Mouse (Mus musculus): ENCODE measurements around the gene Ctnna2. TPM values are rescaled to one million over a fixed set of nuclear protein-coding genes. Genes with fewer than 3 reads are reported as not detected.

Gene Ctnna2
- total and polyA plus RNA-seq, 3 experiments, result 0.11 TPM; not detected in 2

DNA sequence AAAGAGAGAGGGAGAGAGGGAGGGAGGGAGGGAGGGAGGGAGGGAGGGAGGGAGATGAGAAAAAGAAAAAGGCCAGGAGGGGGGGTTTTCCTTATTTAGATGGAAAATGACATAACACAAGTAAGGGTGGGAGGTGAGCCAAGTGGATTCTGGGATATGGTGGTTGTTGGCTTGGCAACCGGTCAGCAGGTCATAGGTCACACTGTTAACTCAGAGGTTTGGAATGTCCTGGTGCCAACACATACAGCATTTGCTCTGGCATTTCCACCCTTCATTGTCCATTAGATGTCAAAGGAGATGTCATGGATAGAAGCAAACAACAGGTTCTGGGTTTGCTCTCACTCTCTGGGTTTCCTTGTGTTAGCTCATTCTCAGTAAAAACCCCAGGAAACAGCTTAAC lies 17.5 kb downstream of the Ctnna2 start:
- no peaks in the 10 kb centered on the region for H3K36me3 ChIP-seq (replicated peaks)
- ATAC-seq (ENCODE audit: extremely low read depth, insufficient number of reproducible peaks, low FRiP score, poor library complexity, severe bottlenecking) (no peak), DNase-seq (ENCODE audit: low spot score) (no peak)
- peaks cover 3% of the 10 kb centered on the region; the same call in 1 of the 2 replicates for H3K9me3 ChIP-seq (replicated peaks)
- no peaks in the 10 kb centered on the region for H3K4me1 ChIP-seq (ENCODE audit: insufficient read depth, low read depth, low read length)
- no peaks in the 10 kb centered on the region for H3K27me3 ChIP-seq (ENCODE audit: insufficient read depth, low read length)
- no peak overlapping the region for H3K4me3 ChIP-seq (ENCODE audit: low read depth, low read length)
- TF ChIP-seq GATA1 (IDR thresholded peaks at IDR 0.05; ENCODE audit: borderline replicate concordance, low read length), result no peak
- no peak for TF ChIP-seq GATA2 (IDR thresholded peaks at IDR 0.05; ENCODE audit: borderline replicate concordance, low read depth, low read length)

DNA sequence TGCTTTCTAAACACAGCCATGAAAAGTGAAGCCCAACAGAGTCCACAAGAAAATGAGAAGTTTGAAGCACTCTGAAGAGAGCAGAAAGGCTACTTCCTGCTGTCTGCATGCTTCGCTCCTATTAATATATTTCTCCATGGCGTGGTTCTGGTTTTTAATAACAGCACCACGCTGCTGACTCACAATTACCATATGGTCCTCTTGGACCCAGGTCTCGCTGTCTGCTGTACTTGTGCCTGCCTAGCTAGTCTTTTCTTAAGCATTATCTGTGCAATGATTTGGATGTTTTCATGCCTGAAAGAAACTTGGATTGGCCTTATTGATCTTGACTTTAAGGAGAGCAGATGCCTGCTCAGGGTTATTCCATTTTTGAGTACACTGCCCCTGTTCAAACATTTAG lies 28.2 kb downstream of the Ctnna2 start:
- H3K36me3 ChIP-seq (replicated peaks), result no peaks in the 10 kb centered on the region
- DNase-seq (ENCODE audit: low spot score) (no peak), ATAC-seq (ENCODE audit: extremely low read depth, insufficient number of reproducible peaks, low FRiP score, poor library complexity, severe bottlenecking) (no peak)
- H3K9me3 ChIP-seq (replicated peaks), result peaks cover 5% of the 10 kb centered on the region; the same call in 1 of the 2 replicates
- no peak overlapping the region for H3K4me3 ChIP-seq (ENCODE audit: low read depth, low read length)
- H3K27me3 ChIP-seq (ENCODE audit: insufficient read depth, low read length), result no peaks in the 10 kb centered on the region
- no peaks in the 10 kb centered on the region for H3K4me1 ChIP-seq (ENCODE audit: insufficient read depth, low read depth, low read length)
- TF ChIP-seq POLR2AphosphoS5 (IDR thresholded peaks at IDR 0.05; ENCODE audit: insufficient replicate concordance, low read depth, low read length) (no peak), GATA2 (IDR thresholded peaks at IDR 0.05; ENCODE audit: borderline replicate concordance, low read depth, low read length) (no peak), CTCF (IDR thresholded peaks at IDR 0.05; ENCODE audit: low read depth, low read length) (no peak), TAL1 (conservative IDR thresholded peaks at IDR 0.05; ENCODE audit: low read depth, low read length) (no peak), GATA1 (IDR thresholded peaks at IDR 0.05; ENCODE audit: borderline replicate concordance, low read length) (no peak)

DNA sequence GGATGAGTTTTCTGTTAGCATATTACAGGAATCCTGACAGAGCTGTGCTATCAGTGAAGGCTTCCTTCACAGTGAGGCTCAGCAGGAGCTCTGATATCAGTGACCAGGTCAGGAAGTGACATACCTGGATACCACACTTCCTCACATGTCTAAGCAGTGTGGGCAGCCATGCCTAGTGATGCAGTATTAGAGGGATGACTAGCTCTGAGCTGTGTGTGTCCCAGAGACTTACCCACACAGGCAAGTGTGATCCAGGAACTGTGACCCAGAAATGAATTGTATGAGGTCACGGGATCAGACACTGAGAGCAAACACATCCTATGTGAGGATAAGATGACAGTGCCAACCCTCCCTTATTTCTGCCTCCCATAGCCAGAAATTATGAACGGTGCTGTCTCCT lies 28.8 kb downstream of the Ctnna2 start:
- TF ChIP-seq POLR2AphosphoS5 (IDR thresholded peaks at IDR 0.05; ENCODE audit: insufficient replicate concordance, low read depth, low read length) (no peak), GATA2 (IDR thresholded peaks at IDR 0.05; ENCODE audit: borderline replicate concordance, low read depth, low read length) (no peak), TAL1 (conservative IDR thresholded peaks at IDR 0.05; ENCODE audit: low read depth, low read length) (no peak), GATA1 (IDR thresholded peaks at IDR 0.05; ENCODE audit: borderline replicate concordance, low read length) (no peak), CTCF (IDR thresholded peaks at IDR 0.05; ENCODE audit: low read depth, low read length) (no peak)
- Histone ChIP-seq H3K36me3 (replicated peaks) (no peaks in the 10 kb centered on the region), H3K27me3 (ENCODE audit: insufficient read depth, low read length) (no peaks in the 10 kb centered on the region), H3K9me3 (replicated peaks) (peaks cover 3% of the 10 kb centered on the region; the same call in 1 of the 2 replicates), H3K4me3 (ENCODE audit: low read depth, low read length) (no peak overlapping the region), H3K4me1 (ENCODE audit: insufficient read depth, low read depth, low read length) (no peaks in the 10 kb centered on the region)
- ATAC-seq (ENCODE audit: extremely low read depth, insufficient number of reproducible peaks, low FRiP score, poor library complexity, severe bottlenecking) (no peak), DNase-seq (ENCODE audit: low spot score) (no peak)

DNA sequence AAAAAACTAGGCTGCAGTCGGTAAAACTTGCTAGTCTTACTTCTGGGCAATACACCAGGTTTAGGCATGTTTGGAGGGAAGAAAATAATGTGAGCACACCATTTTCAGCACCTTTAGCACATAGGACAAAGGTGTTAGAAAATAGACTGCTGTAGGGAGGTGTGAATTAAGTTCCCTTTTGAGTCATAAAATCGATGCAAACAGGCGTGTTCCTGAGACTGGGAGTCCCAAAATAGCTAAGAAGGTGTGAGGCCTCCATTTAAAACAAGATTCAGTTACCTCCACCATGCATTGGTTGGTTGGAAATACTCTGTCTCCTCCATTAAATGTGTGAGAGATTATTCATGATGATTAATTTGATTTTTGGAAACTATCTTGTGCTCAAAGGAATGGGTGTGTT lies 50.1 kb downstream of the Ctnna2 start:
- Histone ChIP-seq H3K9me3 (replicated peaks) (no peaks in the 10 kb centered on the region), H3K4me1 (ENCODE audit: insufficient read depth, low read depth, low read length) (no peaks in the 10 kb centered on the region), H3K4me3 (ENCODE audit: low read depth, low read length) (no peak overlapping the region), H3K36me3 (replicated peaks) (no peaks in the 10 kb centered on the region), H3K27me3 (ENCODE audit: insufficient read depth, low read length) (no peaks in the 10 kb centered on the region)
- no peak for ATAC-seq (ENCODE audit: extremely low read depth, insufficient number of reproducible peaks, low FRiP score, poor library complexity, severe bottlenecking)
- no peak for TF ChIP-seq CTCF (IDR thresholded peaks at IDR 0.05; ENCODE audit: low read depth, low read length)
- no peak for TF ChIP-seq GATA2 (IDR thresholded peaks at IDR 0.05; ENCODE audit: borderline replicate concordance, low read depth, low read length)
- no peak for TF ChIP-seq POLR2AphosphoS5 (IDR thresholded peaks at IDR 0.05; ENCODE audit: insufficient replicate concordance, low read depth, low read length)
- TF ChIP-seq GATA1 (IDR thresholded peaks at IDR 0.05; ENCODE audit: borderline replicate concordance, low read length), result no peak
- no peak for TF ChIP-seq TAL1 (conservative IDR thresholded peaks at IDR 0.05; ENCODE audit: low read depth, low read length)
- DNase-seq (ENCODE audit: low spot score), result no peak

DNA sequence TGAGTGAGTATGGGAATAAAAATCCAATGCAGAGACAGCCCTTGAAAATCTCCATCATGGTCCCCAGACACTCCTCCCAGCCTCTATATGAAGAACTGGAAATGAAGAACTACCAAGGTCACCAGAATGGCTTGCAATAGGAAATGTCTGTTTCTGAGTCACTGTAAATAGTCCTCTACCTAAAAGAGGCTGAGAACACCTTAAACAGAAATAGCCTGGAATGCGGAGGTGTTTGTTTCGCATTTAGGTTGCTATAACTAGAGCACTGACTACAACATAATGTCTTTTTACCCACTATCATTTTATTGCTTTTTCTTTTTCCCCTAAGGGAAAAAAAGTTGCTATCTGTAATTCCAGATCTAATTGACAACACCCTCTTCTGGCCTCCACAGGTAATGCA lies 106.3 kb downstream of the Ctnna2 start:
- Histone ChIP-seq H3K4me1 (ENCODE audit: insufficient read depth, low read depth, low read length) (no peaks in the 10 kb centered on the region), H3K36me3 (replicated peaks) (no peaks in the 10 kb centered on the region), H3K9me3 (replicated peaks) (0 out of 2 replicates have a peak, but pooled peaks cover 2% of the 10 kb centered on the region), H3K4me3 (ENCODE audit: low read depth, low read length) (no peak overlapping the region), H3K27me3 (ENCODE audit: insufficient read depth, low read length) (no peaks in the 10 kb centered on the region)
- no peak for ATAC-seq (ENCODE audit: extremely low read depth, insufficient number of reproducible peaks, low FRiP score, poor library complexity, severe bottlenecking)
- TF ChIP-seq TAL1 (conservative IDR thresholded peaks at IDR 0.05; ENCODE audit: low read depth, low read length) (no peak), GATA2 (IDR thresholded peaks at IDR 0.05; ENCODE audit: borderline replicate concordance, low read depth, low read length) (no peak), CTCF (IDR thresholded peaks at IDR 0.05; ENCODE audit: low read depth, low read length) (no peak), GATA1 (IDR thresholded peaks at IDR 0.05; ENCODE audit: borderline replicate concordance, low read length) (no peak), POLR2AphosphoS5 (IDR thresholded peaks at IDR 0.05; ENCODE audit: insufficient replicate concordance, low read depth, low read length) (no peak)
- no peak for DNase-seq (ENCODE audit: low spot score)

DNA sequence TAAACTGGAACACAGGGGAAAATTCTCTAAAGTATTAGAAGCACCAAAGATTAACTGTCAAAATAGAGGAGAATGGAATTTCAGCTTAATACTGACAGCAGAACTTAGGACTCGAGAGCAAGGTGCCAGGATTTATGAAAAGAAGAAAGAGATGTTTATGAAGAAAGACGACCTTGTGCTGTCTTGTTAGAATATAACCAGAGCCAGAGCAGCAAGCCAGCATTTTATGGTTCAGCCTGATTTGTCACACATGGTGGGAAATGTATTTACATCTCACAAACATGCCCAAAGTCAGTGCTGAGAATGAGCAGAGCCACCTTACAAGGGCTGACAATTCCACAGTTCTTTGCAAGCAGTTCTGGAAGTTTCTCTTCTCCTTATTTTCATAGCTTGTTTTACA lies 110.2 kb downstream of the Ctnna2 start:
- ATAC-seq (ENCODE audit: extremely low read depth, insufficient number of reproducible peaks, low FRiP score, poor library complexity, severe bottlenecking) (no peak), DNase-seq (ENCODE audit: low spot score) (no peak)
- Histone ChIP-seq H3K4me1 (ENCODE audit: insufficient read depth, low read depth, low read length) (no peaks in the 10 kb centered on the region), H3K36me3 (replicated peaks) (no peaks in the 10 kb centered on the region), H3K4me3 (ENCODE audit: low read depth, low read length) (no peak overlapping the region), H3K27me3 (ENCODE audit: insufficient read depth, low read length) (no peaks in the 10 kb centered on the region), H3K9me3 (replicated peaks) (peaks cover 2% of the 10 kb centered on the region; the same call in 1 of the 2 replicates)
- no peak for TF ChIP-seq GATA1 (IDR thresholded peaks at IDR 0.05; ENCODE audit: borderline replicate concordance, low read length)
- no peak for TF ChIP-seq POLR2AphosphoS5 (IDR thresholded peaks at IDR 0.05; ENCODE audit: insufficient replicate concordance, low read depth, low read length)
- TF ChIP-seq TAL1 (conservative IDR thresholded peaks at IDR 0.05; ENCODE audit: low read depth, low read length), result no peak
- TF ChIP-seq CTCF (IDR thresholded peaks at IDR 0.05; ENCODE audit: low read depth, low read length), result no peak
- no peak for TF ChIP-seq GATA2 (IDR thresholded peaks at IDR 0.05; ENCODE audit: borderline replicate concordance, low read depth, low read length)
